Mouse (Mus musculus): Measurements from ENCODE around the gene Slc50a1. TPM values are rescaled to one million over a fixed set of nuclear protein-coding genes. Genes with fewer than 3 reads are reported as not detected.
A peak's percentile ranks its signal among the peaks of the same experiment; 100 is the strongest.

Gene Slc50a1
- polyA plus RNA-seq, 1 experiment from 2014 or later = 85.5 TPM

DNA sequence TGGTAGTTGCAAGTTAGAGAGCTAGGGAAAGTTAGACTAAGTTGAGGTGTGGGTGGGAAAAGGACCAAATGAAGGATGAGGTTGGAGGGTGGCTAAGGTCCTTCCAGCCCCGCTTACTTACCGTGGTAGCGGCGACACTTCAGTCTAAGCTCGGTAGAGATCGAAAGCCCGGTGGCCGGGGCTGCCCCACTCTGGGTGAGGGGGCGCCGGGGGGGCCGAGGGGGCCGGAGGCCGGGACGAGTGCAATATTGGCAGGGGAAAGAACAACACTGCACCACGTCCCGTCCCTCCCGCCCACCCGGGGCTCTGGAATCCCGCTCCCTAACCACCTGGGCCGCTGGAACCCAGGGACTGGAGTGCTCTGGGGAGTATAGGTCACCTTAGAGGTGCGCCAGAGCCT, 43.5 kb downstream of the Slc50a1 start, which contains the start of gene Mtx1:
TSS of gene Mtx1 (minus strand) at position 189 of the 400 bp plus-strand sequence.
- Histone ChIP-seq H3K9ac (peak within 1 kb of the TSS; percentile 64), H3K36me3 (peaks cover 32% of the 10 kb centered on the region), H3K9me3 (no peaks in the 10 kb centered on the region), H3K4me1 (peaks cover 41% of the 10 kb centered on the region), H3K4me3 (peak within 1 kb of the TSS; percentile 46), H3K27me3 (peaks cover 23% of the 10 kb centered on the region), H3K4me2 (replicated peaks) (peak within 1 kb of the TSS; percentile 85), H3K27ac (peak within 1 kb of the TSS; percentile 88)
- ATAC-seq (ENCODE audit: low FRiP score, low read depth) = no peak; the same call in 1 of the 2 replicates
- 3% methylated on average over 21 of the region's 21 CpGs for WGBS

DNA sequence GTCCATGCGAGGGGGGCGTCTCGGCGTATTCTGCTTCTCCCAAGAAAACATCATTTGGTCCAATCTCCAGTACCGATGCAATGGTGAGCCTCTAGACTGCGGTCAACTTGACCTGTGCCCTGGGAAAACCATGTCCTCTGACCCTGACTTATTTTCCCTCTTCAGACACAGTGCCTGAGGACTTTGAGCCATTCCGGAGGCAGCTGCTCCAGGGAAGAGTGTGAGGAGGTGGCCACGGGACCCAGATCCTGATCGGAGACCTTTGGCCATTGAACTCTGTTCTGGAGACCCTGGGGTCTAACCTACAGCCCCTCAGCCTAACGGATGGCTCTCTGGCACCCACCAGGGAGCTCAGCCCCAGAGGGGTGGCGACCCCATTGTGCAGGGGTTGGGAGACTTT, 44.0 kb downstream of the Slc50a1 start:
- no peaks in the 10 kb centered on the region for H3K9me3 ChIP-seq
- peak overlapping the region; percentile 85 for H3K4me2 ChIP-seq (replicated peaks)
- peaks cover 37% of the 10 kb centered on the region for H3K36me3 ChIP-seq
- no peak overlapping the region for H3K27ac ChIP-seq
- H3K9ac ChIP-seq = peak overlapping the region; percentile 64
- peaks cover 20% of the 10 kb centered on the region for H3K27me3 ChIP-seq
- no peak for ATAC-seq (ENCODE audit: low FRiP score, low read depth)
- H3K4me1 ChIP-seq = peaks cover 41% of the 10 kb centered on the region
- H3K4me3 ChIP-seq = peak overlapping the region; percentile 46
- WGBS = 26% methylated on average over 11 of the region's 11 CpGs

DNA sequence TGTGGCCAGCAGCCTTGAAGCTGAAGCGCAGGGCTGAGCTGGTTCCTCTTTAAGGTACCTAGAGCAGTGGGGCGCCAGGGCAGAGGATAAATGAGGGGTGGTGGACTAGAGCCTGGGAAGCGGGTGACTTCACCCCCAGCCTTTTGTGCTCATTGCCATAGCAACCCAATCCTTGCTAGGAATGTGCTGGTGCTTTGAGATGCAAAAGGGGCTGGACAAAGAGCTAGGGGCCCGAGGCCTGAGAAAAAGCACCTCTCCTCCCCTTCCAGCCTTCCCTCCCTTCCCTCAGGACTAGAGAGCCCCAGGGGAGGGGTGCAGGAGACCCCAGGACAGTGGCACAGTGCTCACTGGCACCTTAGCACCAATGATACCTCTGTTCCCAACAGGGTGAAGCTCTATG, 44.5 kb downstream of the Slc50a1 start:
- peaks cover 42% of the 10 kb centered on the region for H3K36me3 ChIP-seq
- peak overlapping the region; percentile 64 for H3K9ac ChIP-seq
- peak overlapping the region; percentile 85 for H3K4me2 ChIP-seq (replicated peaks)
- H3K27me3 ChIP-seq = peaks cover 16% of the 10 kb centered on the region
- no peaks in the 10 kb centered on the region for H3K9me3 ChIP-seq
- ATAC-seq (ENCODE audit: low FRiP score, low read depth) = no peak
- H3K27ac ChIP-seq = no peak overlapping the region
- peak overlapping the region; percentile 46 for H3K4me3 ChIP-seq
- peaks cover 41% of the 10 kb centered on the region for H3K4me1 ChIP-seq
- 53% methylated on average over 4 of the region's 4 CpGs for WGBS

DNA sequence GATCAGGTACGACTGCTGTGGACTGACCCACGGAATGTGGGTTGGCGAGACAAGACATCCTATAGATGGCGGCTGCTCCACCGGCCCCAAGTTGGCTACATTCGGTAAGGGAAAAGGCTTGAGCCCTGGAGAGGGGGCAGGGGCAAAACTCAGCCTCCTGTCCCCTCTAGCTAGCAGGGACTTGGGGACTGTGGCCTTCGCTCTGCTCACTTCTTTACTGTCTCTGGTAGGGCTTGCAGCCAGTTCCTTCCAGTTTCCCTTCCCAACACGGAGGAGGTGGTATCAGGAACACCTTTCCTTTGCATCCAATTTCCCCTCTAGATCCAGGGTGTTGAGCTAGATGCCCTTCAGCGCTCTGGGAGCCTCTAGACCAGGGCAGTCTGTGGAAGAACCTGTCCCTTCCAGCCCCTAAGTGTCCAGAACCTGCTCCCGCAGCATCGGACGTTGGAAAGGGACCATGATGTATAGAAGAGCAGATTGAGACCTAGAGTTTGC, 45.0 kb downstream of the Slc50a1 start:
- no peak overlapping the region for H3K27ac ChIP-seq
- H3K4me3 ChIP-seq = no peak overlapping the region
- ATAC-seq (ENCODE audit: low FRiP score, low read depth) = no peak
- peaks cover 41% of the 10 kb centered on the region for H3K4me1 ChIP-seq
- H3K36me3 ChIP-seq = peaks cover 44% of the 10 kb centered on the region
- H3K9me3 ChIP-seq = no peaks in the 10 kb centered on the region
- H3K4me2 ChIP-seq (replicated peaks) = peak overlapping the region; percentile 85
- peak overlapping the region; percentile 64; the same call in 1 of the 2 replicates for H3K9ac ChIP-seq
- peaks cover 13% of the 10 kb centered on the region for H3K27me3 ChIP-seq
- 61% methylated on average over 12 of the region's 12 CpGs for WGBS

DNA sequence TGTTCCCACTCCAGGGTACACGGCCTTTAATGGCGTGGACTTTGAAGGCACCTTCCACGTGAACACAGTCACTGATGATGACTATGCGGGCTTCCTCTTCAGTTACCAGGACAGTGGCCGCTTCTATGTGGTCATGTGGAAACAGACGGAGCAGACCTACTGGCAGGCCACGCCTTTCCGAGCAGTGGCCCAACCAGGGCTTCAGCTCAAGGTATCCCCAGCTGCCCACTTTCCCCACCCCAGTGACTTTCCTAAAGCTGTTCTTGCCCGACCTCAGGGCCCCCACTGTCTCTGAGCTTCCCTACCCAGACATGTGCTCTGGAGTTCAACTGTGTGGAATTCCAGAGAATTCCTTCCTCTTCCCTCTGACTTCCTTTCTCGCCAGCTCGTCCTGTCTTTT, 45.6 kb downstream of the Slc50a1 start:
- Histone ChIP-seq H3K36me3 (peaks cover 48% of the 10 kb centered on the region), H3K27ac (no peak overlapping the region), H3K4me3 (no peak overlapping the region), H3K4me2 (replicated peaks) (no peak overlapping the region), H3K4me1 (peaks cover 41% of the 10 kb centered on the region), H3K9ac (no peak overlapping the region), H3K9me3 (no peaks in the 10 kb centered on the region), H3K27me3 (peaks cover 8% of the 10 kb centered on the region)
- no peak for ATAC-seq (ENCODE audit: low FRiP score, low read depth)
- 81% methylated on average over 11 of the region's 11 CpGs for WGBS

DNA sequence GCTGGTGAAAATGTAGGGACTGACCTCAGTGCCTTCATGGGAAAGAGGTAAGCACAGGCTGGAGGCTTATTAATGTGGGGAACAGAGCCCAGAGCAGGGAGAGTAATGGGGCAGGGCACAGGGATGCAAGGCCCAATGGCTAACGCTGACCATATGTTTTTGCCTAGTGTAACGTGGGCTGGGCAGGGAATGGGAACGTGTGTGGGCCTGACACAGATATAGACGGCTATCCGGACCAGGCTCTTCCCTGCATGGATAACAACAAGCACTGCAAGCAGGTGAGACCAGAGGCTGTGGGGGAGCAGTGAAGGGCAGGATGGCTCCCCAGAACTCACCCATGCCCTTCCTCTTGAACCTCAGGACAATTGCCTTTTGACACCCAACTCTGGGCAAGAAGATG, 49.2 kb downstream of the Slc50a1 start:
- H3K4me3 ChIP-seq = no peak overlapping the region
- H3K27me3 ChIP-seq = no peaks in the 10 kb centered on the region
- 30% methylated on average over 5 of the region's 5 CpGs for WGBS
- ATAC-seq (ENCODE audit: low FRiP score, low read depth) = no peak
- peaks cover 15% of the 10 kb centered on the region for H3K4me1 ChIP-seq
- H3K9ac ChIP-seq = no peak overlapping the region
- peaks cover 72% of the 10 kb centered on the region for H3K36me3 ChIP-seq
- no peaks in the 10 kb centered on the region for H3K9me3 ChIP-seq
- no peak overlapping the region for H3K4me2 ChIP-seq (replicated peaks)
- H3K27ac ChIP-seq = no peak overlapping the region

DNA sequence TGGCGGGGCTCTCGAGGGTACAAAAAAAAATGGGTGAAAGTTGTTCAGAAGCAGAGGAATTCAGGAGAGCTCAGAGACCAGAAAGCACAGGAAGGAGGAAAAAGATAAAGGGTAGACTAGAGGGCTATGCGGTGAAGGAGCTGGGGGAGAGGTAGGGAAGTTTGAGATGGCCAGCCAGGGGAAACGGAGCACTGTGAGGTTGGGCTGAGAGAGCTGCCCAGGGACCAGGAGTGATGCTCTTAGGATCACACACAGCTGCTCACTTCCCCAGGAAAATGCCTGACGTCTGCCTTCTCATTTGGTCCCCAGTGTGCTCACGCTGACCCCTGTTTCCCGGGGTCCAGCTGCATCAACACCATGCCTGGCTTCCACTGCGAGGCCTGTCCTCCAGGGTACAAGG, 50.8 kb downstream of the Slc50a1 start:
- H3K9me3 ChIP-seq = no peaks in the 10 kb centered on the region
- no peak for ATAC-seq (ENCODE audit: low FRiP score, low read depth)
- H3K27ac ChIP-seq = no peak overlapping the region
- no peak overlapping the region for H3K4me2 ChIP-seq (replicated peaks)
- H3K27me3 ChIP-seq = no peaks in the 10 kb centered on the region
- peaks cover 17% of the 10 kb centered on the region for H3K4me1 ChIP-seq
- H3K4me3 ChIP-seq = no peak overlapping the region
- peaks cover 60% of the 10 kb centered on the region for H3K36me3 ChIP-seq
- H3K9ac ChIP-seq = 0 out of 2 replicates have a peak overlapping the region, but pooled peaks have one; percentile 8
- 44% methylated on average over 8 of the region's 8 CpGs for WGBS

DNA sequence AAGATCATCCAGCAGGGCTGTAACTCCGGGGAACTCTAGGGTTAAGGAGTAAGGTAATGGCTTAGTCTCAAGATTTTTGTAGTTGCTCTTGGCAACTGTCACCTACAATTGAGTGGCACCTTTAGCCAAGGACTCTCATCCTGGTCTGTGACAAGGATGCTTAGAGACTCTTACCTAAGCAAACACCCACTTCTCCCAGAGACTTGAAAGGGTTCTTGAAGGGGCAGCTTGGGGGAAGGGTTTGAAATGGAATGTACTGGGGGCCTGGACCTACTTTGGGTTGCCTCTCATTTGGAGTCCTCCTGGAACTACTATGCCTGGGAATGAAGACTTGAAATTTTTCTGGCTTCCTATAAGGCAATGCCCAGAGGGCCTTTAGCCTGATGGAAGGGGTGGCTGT, 52.1 kb downstream of the Slc50a1 start:
- 97% methylated on average over 1 of the region's 1 CpGs for WGBS
- no peak overlapping the region for H3K27ac ChIP-seq
- no peaks in the 10 kb centered on the region for H3K9me3 ChIP-seq
- H3K4me2 ChIP-seq (replicated peaks) = no peak overlapping the region
- no peak overlapping the region for H3K4me3 ChIP-seq
- peak overlapping the region; percentile 39 for H3K9ac ChIP-seq
- ATAC-seq (ENCODE audit: low FRiP score, low read depth) = no peak
- peaks cover 48% of the 10 kb centered on the region for H3K36me3 ChIP-seq
- H3K4me1 ChIP-seq = peaks cover 19% of the 10 kb centered on the region
- no peaks in the 10 kb centered on the region for H3K27me3 ChIP-seq

MicroRNAs within 50 kb of the gene (microRNA counts, 519-probe panel; counts per million panel counts)
- not detected for microRNA mmu-miR-92b

Small RNA genes lying within 50 kb of the gene (microRNA-seq; reads per million reads assigned to microRNA genes)
- gene Mir92b = 255 reads per million, percentile 64 among the genes with 10 or more reads in this experiment

Other genes with a start within 250 kb of the Slc50a1 start
- 30.9 and 32.7 TPM in 2 replicates for gene Rusc1, start 177.3 kb downstream of the Slc50a1 start, polyA plus RNA-seq (2015; fragmentation: Nextera tagmentation; extraction: Ambion mirVana)
- gene Gm43738, start 169.5 kb downstream of the Slc50a1 start, polyA plus RNA-seq (2015; fragmentation: Nextera tagmentation; extraction: Ambion mirVana) = not detected in 2 replicates
- gene Fdps, start 168.6 kb downstream of the Slc50a1 start, polyA plus RNA-seq (2015; fragmentation: Nextera tagmentation; extraction: Ambion mirVana) = 194 and 207 TPM in 2 replicates
- gene Pklr, start 134.4 kb downstream of the Slc50a1 start, polyA plus RNA-seq (2015; fragmentation: Nextera tagmentation; extraction: Ambion mirVana) = 0.33 and 0.68 TPM in 2 replicates
- gene Hcn3, start 110.4 kb downstream of the Slc50a1 start, polyA plus RNA-seq (2015; fragmentation: Nextera tagmentation; extraction: Ambion mirVana) = 2.0 and 3.0 TPM in 2 replicates
- gene Clk2, start 105.8 kb downstream of the Slc50a1 start, polyA plus RNA-seq (2015; fragmentation: Nextera tagmentation; extraction: Ambion mirVana) = 32.3 and 36.6 TPM in 2 replicates
- 115 and 119 TPM in 2 replicates for gene Scamp3, start 93.1 kb downstream of the Slc50a1 start, polyA plus RNA-seq (2015; fragmentation: Nextera tagmentation; extraction: Ambion mirVana)
- gene Fam189b, start 87.4 kb downstream of the Slc50a1 start, polyA plus RNA-seq (2015; fragmentation: Nextera tagmentation; extraction: Ambion mirVana) = 34.0 and 35.2 TPM in 2 replicates
- gene Gba, start 67.6 kb downstream of the Slc50a1 start, polyA plus RNA-seq (2015; fragmentation: Nextera tagmentation; extraction: Ambion mirVana) = 35.6 and 40.2 TPM in 2 replicates
- gene Thbs3, start 55.4 kb downstream of the Slc50a1 start, polyA plus RNA-seq (2015; fragmentation: Nextera tagmentation; extraction: Ambion mirVana) = 63.7 and 69.8 TPM in 2 replicates
- gene Mtx1, start 43.5 kb downstream of the Slc50a1 start, polyA plus RNA-seq (2015; fragmentation: Nextera tagmentation; extraction: Ambion mirVana) = 202 and 205 TPM in 2 replicates
- 0.64 and 1.1 TPM in 2 replicates for gene Muc1, start 41.5 kb downstream of the Slc50a1 start, polyA plus RNA-seq (2015; fragmentation: Nextera tagmentation; extraction: Ambion mirVana)
- gene Krtcap2, start 24.6 kb downstream of the Slc50a1 start, polyA plus RNA-seq (2015; fragmentation: Nextera tagmentation; extraction: Ambion mirVana) = 332 and 333 TPM in 2 replicates
- 6.1 and 6.8 TPM in 2 replicates for gene Trim46, start 24.3 kb downstream of the Slc50a1 start, polyA plus RNA-seq (2015; fragmentation: Nextera tagmentation; extraction: Ambion mirVana)
- gene Dpm3, start 11.2 kb downstream of the Slc50a1 start, polyA plus RNA-seq (2015; fragmentation: Nextera tagmentation; extraction: Ambion mirVana) = 120 and 126 TPM in 2 replicates
- 44.0 and 46.2 TPM in 2 replicates for gene Efna1, start 10.6 kb upstream of the Slc50a1 start, polyA plus RNA-seq (2015; fragmentation: Nextera tagmentation; extraction: Ambion mirVana)
- gene Efna3, start 52.4 kb upstream of the Slc50a1 start, polyA plus RNA-seq (2015; fragmentation: Nextera tagmentation; extraction: Ambion mirVana) = 27.4 and 30.6 TPM in 2 replicates
- 49.0 and 51.6 TPM in 2 replicates for gene Efna4, start 67.5 kb upstream of the Slc50a1 start, polyA plus RNA-seq (2015; fragmentation: Nextera tagmentation; extraction: Ambion mirVana)
- 50.3 and 52.2 TPM in 2 replicates for gene Adam15, start 79.4 kb upstream of the Slc50a1 start, polyA plus RNA-seq (2015; fragmentation: Nextera tagmentation; extraction: Ambion mirVana)
- 0.27 and 0.34 TPM in 2 replicates for gene Dcst2, start 91.4 kb upstream of the Slc50a1 start, polyA plus RNA-seq (2015; fragmentation: Nextera tagmentation; extraction: Ambion mirVana)
- gene Dcst1, start 94.7 kb upstream of the Slc50a1 start, polyA plus RNA-seq (2015; fragmentation: Nextera tagmentation; extraction: Ambion mirVana) = 0.38 and 0.51 TPM in 2 replicates
- gene Zbtb7b, start 124.2 kb upstream of the Slc50a1 start, polyA plus RNA-seq (2015; fragmentation: Nextera tagmentation; extraction: Ambion mirVana) = 1.1 and 2.0 TPM in 2 replicates
- not detected in 2 replicates for gene Lenep, start 132.2 kb upstream of the Slc50a1 start, polyA plus RNA-seq (2015; fragmentation: Nextera tagmentation; extraction: Ambion mirVana)
- 27.1 and 28.2 TPM in 2 replicates for gene Flad1, start 141.3 kb upstream of the Slc50a1 start, polyA plus RNA-seq (2015; fragmentation: Nextera tagmentation; extraction: Ambion mirVana)
- 508 and 542 TPM in 2 replicates for gene Cks1b, start 147.8 kb upstream of the Slc50a1 start, polyA plus RNA-seq (2015; fragmentation: Nextera tagmentation; extraction: Ambion mirVana)
- gene Shc1, start 147.9 kb upstream of the Slc50a1 start, polyA plus RNA-seq (2015; fragmentation: Nextera tagmentation; extraction: Ambion mirVana) = 102 and 108 TPM in 2 replicates
- 49.7 and 50.3 TPM in 2 replicates for gene Pygo2, start 159.6 kb upstream of the Slc50a1 start, polyA plus RNA-seq (2015; fragmentation: Nextera tagmentation; extraction: Ambion mirVana)
- gene Pbxip1, start 166.1 kb upstream of the Slc50a1 start, polyA plus RNA-seq (2015; fragmentation: Nextera tagmentation; extraction: Ambion mirVana) = 34.1 and 35.2 TPM in 2 replicates
- 59.9 and 60.4 TPM in 2 replicates for gene Pmvk, start 184.0 kb upstream of the Slc50a1 start, polyA plus RNA-seq (2015; fragmentation: Nextera tagmentation; extraction: Ambion mirVana)
- gene Kcnn3, start 249.6 kb upstream of the Slc50a1 start, polyA plus RNA-seq (2015; fragmentation: Nextera tagmentation; extraction: Ambion mirVana) = 3.5 and 3.6 TPM in 2 replicates

All from limb, embryonic 13.5 days (tissue).